Mouse (Mus musculus): ENCODE measurements at regions not wholly inside any gene's neighbourhood (a gene's known extent, or its start where the extent isn't known, plus 50 kb on each side); places are given as distances from the start of the nearest gene placed in this dataset.

DNA sequence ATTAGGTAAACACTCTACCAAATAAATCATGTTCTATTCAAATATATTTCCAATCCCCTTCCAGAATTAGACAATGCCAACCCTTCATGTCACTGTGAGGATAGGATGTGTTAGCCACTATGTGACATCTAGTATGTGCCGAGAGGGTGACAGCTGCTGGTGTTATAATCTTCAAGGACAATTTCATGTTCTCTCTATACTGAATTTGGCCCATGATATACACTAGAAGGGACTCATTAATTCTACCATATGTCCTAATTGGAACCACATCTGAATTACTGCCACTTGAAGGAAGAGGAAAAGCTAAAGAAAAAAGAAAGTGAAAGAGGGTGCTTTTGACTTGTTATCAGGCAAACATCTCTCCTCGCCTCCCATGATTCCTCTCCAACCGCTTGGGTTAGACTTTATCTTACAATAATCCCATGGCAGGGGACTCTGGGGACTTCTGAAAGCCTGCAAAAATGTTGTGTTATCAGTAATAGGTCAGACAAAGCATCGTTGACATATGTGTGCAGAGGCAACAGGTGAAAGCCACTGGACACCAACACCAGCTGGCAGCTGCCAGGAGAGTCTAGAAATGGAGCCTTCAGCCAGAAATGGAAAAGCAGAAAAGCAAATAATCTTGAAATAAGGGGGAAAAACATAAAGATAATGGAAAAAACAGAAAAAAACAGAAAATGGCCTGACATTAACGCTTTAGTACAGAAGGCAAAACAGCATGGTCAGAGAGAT, 131.7 kb upstream of the Hs6st1 start:
- TF ChIP-seq CTCF (IDR thresholded peaks at IDR 0.05; ENCODE audit: control insufficient read depth, insufficient read depth, insufficient read length), result no peak
- TF ChIP-seq MAX (IDR thresholded peaks at IDR 0.05), result no peak

Measured in C2C12 (cell line).